8 mouse cellular contexts compared by ENCODE assay signal in genomic region chr15:99416348-99416882, GRCm38 (mm10). TPM values are rescaled to one million over a fixed set of nuclear protein-coding genes. Genes with fewer than 3 reads are reported as not detected.
DNase-seq lines count a peak whose midpoint lies in the region; ATAC-seq and TF ChIP-seq lines count a peak whose summit lies in the region.

No protein-coding gene starts in this region.

- no peak for TF ChIP-seq POLR2A in small intestine, adult 2 months (IDR thresholded peaks at IDR 0.05; ENCODE audit: low read depth, low read length)

- H3K4me1 ChIP-seq in forebrain, embryonic 10.5 days, result peaks cover 35% of the 10 kb centered on the region
- peaks cover 12% of the 10 kb centered on the region for H3K4me1 ChIP-seq in forebrain, embryonic 12.5 days
- peaks cover 9% of the 10 kb centered on the region; the same call in 1 of the 2 replicates for H3K4me1 ChIP-seq in intestine, embryonic 14.5 days (replicated peaks; ENCODE audit: control insufficient read depth, insufficient read depth, low read length)
- peaks cover 10% of the 10 kb centered on the region for H3K4me1 ChIP-seq in midbrain, embryonic 13.5 days (replicated peaks)
- peaks cover 4% of the 10 kb centered on the region for H3K4me1 ChIP-seq in small intestine, adult 2 months (ENCODE audit: control insufficient read depth, insufficient read depth, insufficient read length, low read length)

- no peak overlapping the region for H3K4me3 ChIP-seq in forebrain, embryonic 10.5 days
- H3K4me3 ChIP-seq in forebrain, embryonic 12.5 days (replicated peaks), result no peak overlapping the region
- H3K4me3 ChIP-seq in intestine, embryonic 14.5 days (ENCODE audit: low read depth, low read length), result no peak overlapping the region
- H3K4me3 ChIP-seq in midbrain, embryonic 13.5 days (replicated peaks), result no peak overlapping the region
- H3K4me3 ChIP-seq in small intestine, adult 2 months (ENCODE audit: low read depth, low read length), result no peak overlapping the region

- H3K27ac ChIP-seq in forebrain, embryonic 10.5 days, result peak overlapping the region; percentile 60; the same call in 1 of the 2 replicates
- no peak overlapping the region for H3K27ac ChIP-seq in forebrain, embryonic 12.5 days
- no peak overlapping the region for H3K27ac ChIP-seq in intestine, embryonic 14.5 days (ENCODE audit: low read depth)
- no peak overlapping the region for H3K27ac ChIP-seq in midbrain, embryonic 13.5 days
- no peak overlapping the region for H3K27ac ChIP-seq in small intestine, adult 2 months (ENCODE audit: insufficient read depth, low read depth, low read length)

- TF ChIP-seq CTCF in small intestine, adult 2 months (IDR thresholded peaks at IDR 0.05; ENCODE audit: extremely low read depth, insufficient read length, insufficient replicate concordance, low read depth, low read length), result peak; percentile 100

- WGBS in forebrain, embryonic 10.5 days, result 25% methylated on average over 13 of the region's 13 CpGs
- 25% methylated on average over 13 of the region's 13 CpGs for WGBS in forebrain, embryonic 12.5 days
- 18% methylated on average over 13 of the region's 13 CpGs for WGBS in intestine, embryonic 14.5 days
- 24% methylated on average over 13 of the region's 13 CpGs for WGBS in midbrain, embryonic 13.5 days
- WGBS in small intestine, adult 2 months, result 13% methylated on average over 13 of the region's 13 CpGs

- intact Hi-C loops in gastrocnemius, postnatal 14 days (cut with DNase I; ENCODE audit: low total_unique reads), result loop anchor here (2.0 kb wide), 1 partner anchor 52 kb away; no protein-coding TSS in a partner anchor
- intact Hi-C loops in left cerebral cortex, postnatal 4 days (cut with DNase I), result loop anchor here (2.0 kb wide), 1 partner anchor 52 kb away; no protein-coding TSS in a partner anchor

- peak; percentile 77 for DNase-seq in forebrain, embryonic 10.5 days (ENCODE audit: extremely low spot score, low spot score)
- DNase-seq in cerebellum, postnatal 36 days, result peak; percentile 71 to 89
- DNase-seq in gastrocnemius, postnatal 14 days, result peak; percentile 75
- DNase-seq in intestine, embryonic 14.5 days (ENCODE audit: low spot score), result peak; percentile 88
- DNase-seq in left cerebral cortex, postnatal 4 days, result peak; percentile 86

- H3K36me3 ChIP-seq in forebrain, embryonic 10.5 days (replicated peaks), result peaks cover 3% of the 10 kb centered on the region
- H3K36me3 ChIP-seq in forebrain, embryonic 12.5 days (replicated peaks), result no peaks in the 10 kb centered on the region
- H3K36me3 ChIP-seq in intestine, embryonic 14.5 days (ENCODE audit: control insufficient read depth, insufficient read depth, low read length), result no peaks in the 10 kb centered on the region
- H3K36me3 ChIP-seq in midbrain, embryonic 13.5 days, result no peaks in the 10 kb centered on the region
- H3K36me3 ChIP-seq in small intestine, adult 2 months (ENCODE audit: control insufficient read depth, insufficient read depth, low read length), result no peaks in the 10 kb centered on the region

- H3K27me3 ChIP-seq in forebrain, embryonic 10.5 days (ENCODE audit: poor library complexity, severe bottlenecking), result no peaks in the 10 kb centered on the region
- no peaks in the 10 kb centered on the region for H3K27me3 ChIP-seq in forebrain, embryonic 12.5 days
- no peaks in the 10 kb centered on the region for H3K27me3 ChIP-seq in intestine, embryonic 14.5 days (replicated peaks; ENCODE audit: control insufficient read depth, insufficient read depth, low read length)
- H3K27me3 ChIP-seq in midbrain, embryonic 13.5 days, result no peaks in the 10 kb centered on the region
- H3K27me3 ChIP-seq in small intestine, adult 2 months (ENCODE audit: control insufficient read depth, insufficient read depth, low read length), result no peaks in the 10 kb centered on the region

- no peak overlapping the region for H3K4me2 ChIP-seq in forebrain, embryonic 12.5 days
- no peak overlapping the region for H3K4me2 ChIP-seq in intestine, embryonic 14.5 days (ENCODE audit: low read length)
- no peak overlapping the region for H3K4me2 ChIP-seq in midbrain, embryonic 13.5 days (replicated peaks)

- no peaks in the 10 kb centered on the region for H3K9me3 ChIP-seq in forebrain, embryonic 10.5 days
- H3K9me3 ChIP-seq in forebrain, embryonic 12.5 days, result no peaks in the 10 kb centered on the region
- no peaks in the 10 kb centered on the region for H3K9me3 ChIP-seq in intestine, embryonic 14.5 days (ENCODE audit: control insufficient read depth, low read length)
- H3K9me3 ChIP-seq in midbrain, embryonic 13.5 days, result no peaks in the 10 kb centered on the region

- ATAC-seq in forebrain, embryonic 12.5 days (ENCODE audit: low FRiP score), result no peak
- ATAC-seq in intestine, embryonic 14.5 days (replicated peaks; ENCODE audit: low FRiP score, low TSS enrichment, low read depth), result no peak; the same call in 1 of the 2 replicates
- peak; percentile 66 for ATAC-seq in midbrain, embryonic 13.5 days

- H3K9ac ChIP-seq in forebrain, embryonic 12.5 days, result no peak overlapping the region
- no peak overlapping the region for H3K9ac ChIP-seq in intestine, embryonic 14.5 days (ENCODE audit: low read length)
- no peak overlapping the region for H3K9ac ChIP-seq in midbrain, embryonic 13.5 days (replicated peaks)

RNA-seq across cellular contexts. Expression of gene Tmbim6, which starts 23.7 kb away (rescaled TPM):
- polyA plus RNA-seq in forebrain, embryonic 10.5 days (2016; fragmentation: Nextera tagmentation; extraction: Ambion mirVana), result 267 and 272 TPM in 2 replicates
- polyA plus RNA-seq in forebrain, embryonic 12.5 days (2016; fragmentation: Nextera tagmentation; extraction: Ambion mirVana), result 252 and 256 TPM in 2 replicates
- total RNA-seq in gastrocnemius, postnatal 14 days (2021), result 100 to 1,000 TPM; 167 to 170 TPM
- polyA plus RNA-seq in intestine, embryonic 14.5 days (2014; fragmentation: Nextera tagmentation; extraction: Ambion mirVana), result 368 and 370 TPM in 2 replicates
- 100 to 1,000 TPM; 238 to 247 TPM for total RNA-seq in left cerebral cortex, postnatal 4 days (2021)
- 228 and 244 TPM in 2 replicates for polyA plus RNA-seq in midbrain, embryonic 13.5 days (2015; fragmentation: Nextera tagmentation; extraction: Ambion mirVana)
- polyA plus RNA-seq in small intestine, adult 2 months (2012; rRNA removed), result 672 and 1,662 TPM in 2 replicates

RNA-seq across cellular contexts. Expression of gene Nckap5l, which starts 41.1 kb away (rescaled TPM):
- 10.9 and 13.7 TPM in 2 replicates for polyA plus RNA-seq in forebrain, embryonic 10.5 days (2016; fragmentation: Nextera tagmentation; extraction: Ambion mirVana)
- 11.8 and 12.0 TPM in 2 replicates for polyA plus RNA-seq in forebrain, embryonic 12.5 days (2016; fragmentation: Nextera tagmentation; extraction: Ambion mirVana)
- total RNA-seq in gastrocnemius, postnatal 14 days (2021), result 1 to 10 TPM; 8.5 to 10.0 TPM
- polyA plus RNA-seq in intestine, embryonic 14.5 days (2014; fragmentation: Nextera tagmentation; extraction: Ambion mirVana), result 8.9 and 9.3 TPM in 2 replicates
- 10 to 100 TPM; 39.0 to 39.2 TPM for total RNA-seq in left cerebral cortex, postnatal 4 days (2021)
- polyA plus RNA-seq in midbrain, embryonic 13.5 days (2015; fragmentation: Nextera tagmentation; extraction: Ambion mirVana), result 12.2 and 15.6 TPM in 2 replicates
- 1.8 and 3.1 TPM in 2 replicates for polyA plus RNA-seq in small intestine, adult 2 months (2012; rRNA removed)

RNA-seq across cellular contexts. Expression of gene Fmnl3, which starts 46.1 kb away (rescaled TPM):
- 14.3 and 16.9 TPM in 2 replicates for polyA plus RNA-seq in forebrain, embryonic 10.5 days (2016; fragmentation: Nextera tagmentation; extraction: Ambion mirVana)
- 12.1 and 14.1 TPM in 2 replicates for polyA plus RNA-seq in forebrain, embryonic 12.5 days (2016; fragmentation: Nextera tagmentation; extraction: Ambion mirVana)
- 10 to 100 TPM; 13.3 to 13.6 TPM for total RNA-seq in gastrocnemius, postnatal 14 days (2021)
- polyA plus RNA-seq in intestine, embryonic 14.5 days (2014; fragmentation: Nextera tagmentation; extraction: Ambion mirVana), result 15.9 and 19.5 TPM in 2 replicates
- total RNA-seq in left cerebral cortex, postnatal 4 days (2021), result 10 to 100 TPM; 23.2 to 24.0 TPM
- polyA plus RNA-seq in midbrain, embryonic 13.5 days (2015; fragmentation: Nextera tagmentation; extraction: Ambion mirVana), result 8.5 and 8.7 TPM in 2 replicates
- polyA plus RNA-seq in small intestine, adult 2 months (2012; rRNA removed), result 4.2 and 8.2 TPM in 2 replicates

RNA-seq across cellular contexts. Expression of gene Bcdin3d, which starts 58.1 kb away (rescaled TPM):
- 19.6 and 20.5 TPM in 2 replicates for polyA plus RNA-seq in forebrain, embryonic 10.5 days (2016; fragmentation: Nextera tagmentation; extraction: Ambion mirVana)
- polyA plus RNA-seq in forebrain, embryonic 12.5 days (2016; fragmentation: Nextera tagmentation; extraction: Ambion mirVana), result 21.5 and 25.0 TPM in 2 replicates
- total RNA-seq in gastrocnemius, postnatal 14 days (2021), result 1 to 10 TPM; 3.9 to 5.0 TPM
- polyA plus RNA-seq in intestine, embryonic 14.5 days (2014; fragmentation: Nextera tagmentation; extraction: Ambion mirVana), result 12.4 and 13.7 TPM in 2 replicates
- 1 to 10 TPM; 7.8 to 8.0 TPM for total RNA-seq in left cerebral cortex, postnatal 4 days (2021)
- polyA plus RNA-seq in midbrain, embryonic 13.5 days (2015; fragmentation: Nextera tagmentation; extraction: Ambion mirVana), result 26.5 and 26.9 TPM in 2 replicates
- polyA plus RNA-seq in small intestine, adult 2 months (2012; rRNA removed), result 2.7 and 5.2 TPM in 2 replicates
